Mouse (Mus musculus) adrenal gland, postnatal 36 days (tissue): ENCODE measurements around the gene Chchd4. TPM values are rescaled to one million over a fixed set of nuclear protein-coding genes. Genes with fewer than 3 reads are reported as not detected.
"Not testable (repeated sequence)": the region's sequence is repeated elsewhere in the genome, so short reads cannot be mapped to it uniquely, and the experiment has no call there.

ENCODE experiments used
- DNase-seq, 2 experiments: peaks; one replicate each; pipeline ENCODE4 v3.0.0; 2021; ENCODE audit warnings: mixed read lengths in 1 of 2
- total RNA-seq, 2 experiments: library from RNA; stranded (reverse); gene quantifications; 2 replicates each; pipeline ENCODE4 v1.2.3; 2021

The Chchd4 gene
- total RNA-seq, 2 experiments from 2014 or later: 18.5 to 21.0 TPM

DNA sequence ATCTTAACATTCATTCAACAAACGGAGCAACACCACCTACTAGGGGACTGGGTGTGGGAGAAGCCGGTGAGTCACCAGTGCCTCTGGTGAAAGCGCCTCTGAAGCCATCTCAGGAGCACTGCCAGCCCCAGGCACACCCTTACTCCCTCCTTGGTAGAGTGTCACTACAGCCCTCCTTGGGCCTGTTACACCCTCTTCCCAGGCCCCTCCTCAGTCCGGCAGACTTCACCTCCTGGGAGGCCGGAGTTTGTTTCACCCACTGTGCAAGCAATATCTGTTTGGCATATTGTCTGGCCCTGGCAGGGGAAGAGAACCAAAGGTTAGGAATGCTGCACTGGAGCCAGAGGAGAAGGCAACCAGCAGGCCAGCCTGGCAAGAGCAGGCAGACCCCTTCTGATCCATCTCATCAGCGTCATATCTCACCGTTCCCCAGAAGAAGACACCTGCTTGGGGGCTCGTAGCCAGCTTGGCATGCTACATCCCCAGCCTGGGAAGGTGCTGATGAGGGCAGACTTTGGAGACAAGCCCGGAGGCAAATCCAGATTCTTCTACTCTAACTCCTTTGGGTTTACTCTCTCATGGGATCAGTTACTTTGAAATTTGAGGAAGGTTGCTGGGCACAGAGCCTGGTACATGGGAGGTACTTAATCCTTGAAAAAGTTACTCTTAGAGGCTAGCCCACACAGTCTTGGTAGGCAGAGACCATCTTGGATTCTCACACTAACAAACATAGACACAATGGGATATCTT is 1.3 kb upstream of the Chchd4 start:
- peak; percentile 61 to 73 for DNase-seq

DNA sequence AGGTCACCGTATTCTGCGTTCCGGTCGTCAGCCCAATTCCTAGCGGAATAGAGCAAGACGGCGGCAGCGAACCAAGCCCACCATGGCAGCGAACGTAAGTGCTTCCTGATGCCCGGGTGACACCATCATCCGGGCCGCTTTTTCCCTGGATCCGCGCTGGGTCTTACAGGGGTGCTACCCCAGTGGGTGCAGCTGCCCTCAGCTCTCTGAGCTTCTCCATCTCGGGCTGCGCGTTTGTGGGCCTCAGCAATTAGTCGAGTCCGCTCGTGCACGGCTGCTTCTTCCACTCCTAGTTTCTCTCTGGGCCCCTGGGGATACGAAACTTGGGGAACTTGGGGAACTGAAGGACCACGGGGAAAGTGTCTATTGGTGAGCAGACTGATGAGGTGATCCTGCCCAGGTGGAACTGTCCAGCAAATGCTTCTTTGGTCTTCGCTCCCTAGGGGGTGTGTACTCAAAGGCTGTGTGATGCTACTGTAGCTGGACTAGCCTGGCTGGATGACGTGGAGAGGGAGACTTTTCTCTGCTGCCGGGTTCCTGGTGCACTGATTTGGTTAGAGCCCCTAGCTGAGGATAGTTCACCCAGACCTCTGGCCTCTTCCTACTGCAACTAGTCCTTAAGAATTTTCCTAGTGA is 577 bp upstream of the Chchd4 start:
- DNase-seq: no peak

DNA sequence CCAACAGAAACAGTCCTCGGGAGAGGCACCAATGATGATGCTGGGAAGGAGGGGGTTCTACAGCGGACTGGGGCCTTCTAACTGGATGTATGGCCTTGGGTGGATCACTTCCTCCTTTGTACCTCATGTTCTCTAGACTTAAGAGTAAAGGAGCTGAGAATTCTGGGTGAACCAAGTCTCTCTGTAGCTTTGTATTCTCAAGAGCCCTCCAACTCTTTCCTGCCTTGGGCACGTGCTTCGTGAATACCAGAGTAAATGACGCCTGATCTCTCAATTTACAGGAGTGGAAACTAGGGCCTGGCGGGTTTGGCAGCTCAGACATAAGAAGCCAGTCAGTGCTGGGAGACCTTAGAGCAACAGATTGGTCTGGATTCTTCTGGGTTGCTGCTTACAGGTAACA is 1.0 kb downstream of the Chchd4 start:
- no peak for DNase-seq

DNA sequence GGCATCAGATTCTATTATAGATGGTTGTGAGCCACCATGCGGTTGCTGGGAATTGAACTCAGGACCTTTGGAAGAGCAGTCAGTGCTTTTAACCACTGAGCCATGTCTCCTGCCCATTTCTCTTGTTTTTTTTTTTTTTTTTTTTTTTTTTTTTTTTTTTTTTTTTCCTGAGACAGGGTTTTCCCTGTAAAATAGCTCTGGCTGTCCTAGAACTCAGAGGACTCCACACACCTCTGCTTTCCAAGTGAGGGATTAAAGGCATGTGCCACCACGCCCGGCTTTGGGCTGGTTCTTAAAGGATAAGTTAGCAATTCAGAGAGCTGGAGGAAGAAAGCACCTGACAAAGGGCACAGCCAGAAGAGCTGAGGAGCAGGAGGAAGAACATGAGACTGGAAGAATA is 1.9 kb downstream of the Chchd4 start:
- not testable (repeated sequence) for DNase-seq

DNA sequence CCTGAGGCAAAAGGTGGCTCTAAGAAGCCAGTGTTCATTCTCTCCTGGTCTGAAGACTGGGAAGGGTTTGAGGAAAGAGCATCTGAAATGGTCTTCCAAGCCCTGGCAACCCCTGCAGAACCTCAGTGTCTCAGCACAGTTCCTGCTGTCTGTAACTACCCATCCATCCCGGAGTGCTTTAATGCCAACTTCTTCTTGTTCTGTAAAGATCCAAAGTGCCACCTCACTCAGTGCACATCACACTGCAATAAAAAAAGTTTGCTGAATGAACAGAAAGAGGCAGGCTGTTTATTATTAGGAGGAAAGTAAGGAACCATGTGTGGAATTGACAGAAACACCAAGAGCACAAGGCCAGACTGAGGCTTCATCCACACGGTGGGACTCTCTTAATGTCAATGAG is 2.6 kb downstream of the Chchd4 start:
- no peak for DNase-seq

DNA sequence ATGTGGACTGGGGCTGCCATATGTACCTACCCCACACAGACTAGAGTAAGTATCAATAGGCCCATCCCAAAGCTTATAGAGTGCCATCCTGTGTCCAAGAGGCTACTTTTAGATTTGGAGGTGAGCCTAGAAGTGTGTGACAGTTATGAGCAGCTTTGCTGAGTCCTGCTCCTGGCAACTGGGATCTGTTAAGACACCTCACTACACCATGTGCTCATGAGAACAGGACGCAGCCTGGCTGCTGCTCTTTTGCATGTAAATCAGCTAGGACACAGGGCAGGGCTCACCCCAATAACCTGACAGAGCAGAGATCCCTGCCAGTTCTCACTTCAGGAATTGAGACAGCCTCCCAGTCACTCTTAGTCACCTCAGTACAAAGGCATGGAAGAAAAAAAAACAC is 6.2 kb downstream of the Chchd4 start:
- DNase-seq: no peak

DNA sequence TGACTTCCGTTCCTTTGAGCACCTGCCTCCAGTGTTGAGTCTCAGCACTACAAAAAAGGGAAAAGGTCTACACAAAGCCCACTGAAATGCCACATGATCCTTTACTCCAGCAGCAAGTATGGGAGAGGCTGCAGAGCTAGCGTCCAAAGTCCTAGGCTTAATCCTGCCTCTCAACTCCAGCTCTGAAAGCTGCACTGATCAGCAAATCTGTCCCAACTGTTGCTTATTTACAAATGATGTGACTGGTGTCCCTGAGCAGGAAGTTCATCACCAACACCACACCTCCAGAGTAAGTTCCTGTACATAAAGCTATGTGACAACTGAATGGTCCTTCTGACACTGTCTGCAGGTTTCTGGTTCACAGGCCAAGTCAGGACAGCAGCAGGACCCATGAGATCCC is 7.6 kb downstream of the Chchd4 start:
- no peak for DNase-seq

DNA sequence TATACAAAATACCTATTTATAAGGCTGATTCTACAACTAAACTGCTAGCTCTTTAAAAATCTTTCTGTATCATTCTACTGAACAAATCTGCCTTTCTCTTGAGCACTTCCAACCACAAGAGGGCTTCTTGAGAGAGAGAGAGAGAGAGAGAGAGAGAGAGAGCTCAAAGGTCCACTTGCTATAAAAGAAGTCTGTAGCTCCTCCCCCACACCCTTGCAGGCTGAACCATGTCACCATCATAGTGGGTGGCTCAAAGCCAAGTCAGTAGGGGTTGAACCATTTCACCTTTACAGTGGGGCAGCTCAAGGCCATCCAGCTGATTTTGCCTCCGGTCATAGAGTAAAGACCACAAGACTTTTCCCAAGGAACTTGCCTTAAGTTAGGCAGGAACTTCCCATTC is 13.9 kb downstream of the Chchd4 start:
- peak in 1 of 2 experiments; percentile 23 for DNase-seq

- DNase-seq: no peak
Observed at GRCm38 (mm10) chr6:91454546-91454945, 18.8 kb downstream of the Chchd4 start.

DNA sequence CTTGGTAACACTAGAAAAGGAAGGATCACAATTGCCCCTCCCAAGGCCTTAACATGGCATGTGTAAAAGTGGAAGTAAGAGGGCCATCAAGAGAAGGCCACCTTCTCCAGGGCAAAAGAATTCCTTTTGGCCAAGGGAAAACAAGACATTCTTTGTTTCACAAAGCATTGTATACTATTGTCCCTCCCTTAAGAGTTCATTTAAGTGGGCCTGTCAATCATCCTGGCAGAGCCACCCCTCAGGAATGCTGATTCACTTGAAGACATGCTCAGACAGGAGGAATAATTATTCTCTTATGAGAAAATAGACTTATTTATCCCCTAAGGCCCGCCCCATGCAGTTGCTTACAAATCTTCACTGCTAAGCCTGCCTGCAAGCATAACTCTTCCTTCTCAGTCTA is 21.3 kb downstream of the Chchd4 start:
- DNase-seq: no peak

DNA sequence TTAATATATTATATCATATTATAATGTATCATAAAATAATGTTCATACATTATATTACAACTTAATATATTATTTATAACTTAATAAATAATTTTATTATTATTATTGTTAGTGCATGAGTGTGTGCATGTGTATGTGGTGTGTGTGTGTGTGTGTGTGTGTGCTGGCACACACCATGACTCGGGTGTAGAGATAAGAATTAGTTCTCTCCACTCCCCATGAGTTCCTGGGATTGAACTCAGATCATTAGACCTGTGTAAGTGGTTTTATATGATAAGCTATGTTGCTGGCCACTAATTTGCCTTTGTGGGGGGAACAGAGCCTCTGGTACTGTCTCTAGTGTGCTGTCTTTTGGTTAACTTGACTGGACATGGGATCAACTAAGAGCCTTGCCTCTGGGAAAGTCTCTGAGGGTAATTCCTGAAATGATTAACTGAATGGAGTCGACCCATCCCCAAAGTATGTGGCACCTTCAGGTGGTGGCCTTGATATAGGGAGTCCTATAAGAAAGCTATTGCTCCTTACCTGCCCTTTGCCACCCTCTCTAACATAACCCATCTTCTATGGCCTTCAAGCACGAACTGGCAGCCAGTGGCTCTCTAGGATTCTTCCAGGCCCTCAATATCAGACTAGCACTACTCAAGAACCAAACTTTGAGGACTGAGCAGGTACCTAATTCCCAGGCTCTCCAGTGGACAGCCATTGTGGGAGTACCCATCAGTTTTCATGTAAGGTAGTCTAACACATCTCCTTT is 23.7 kb downstream of the Chchd4 start:
- DNase-seq: no peak

- no peak for DNase-seq
Observed at GRCm38 (mm10) chr6:91445316-91445715, 28.0 kb downstream of the Chchd4 start.

DNA sequence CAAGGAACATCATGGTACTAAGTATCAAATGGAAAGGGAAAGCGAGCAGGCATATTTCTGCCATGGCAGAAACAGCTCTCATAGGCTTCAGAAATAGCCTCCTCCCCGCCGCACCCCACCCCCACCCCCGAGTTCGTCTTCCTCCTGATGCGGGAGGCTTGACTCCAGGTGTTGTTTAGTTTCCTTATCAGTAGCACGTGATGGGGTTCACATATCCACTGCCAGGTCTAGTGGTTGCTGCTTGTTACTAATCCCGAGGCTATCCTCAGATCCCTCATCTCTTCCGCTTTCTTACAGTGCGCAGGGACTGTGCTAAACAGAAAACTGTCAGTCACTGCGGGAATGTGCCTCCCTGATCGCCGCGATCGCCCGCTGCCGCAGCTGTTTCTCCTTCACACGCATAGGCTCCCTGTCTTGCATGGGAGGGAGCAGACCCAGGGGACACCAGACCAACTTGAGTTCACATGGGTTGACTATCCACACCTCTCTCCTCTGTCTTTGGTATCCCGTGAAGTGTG is 32.1 kb downstream of the Chchd4 start:
- no peak for DNase-seq

DNA sequence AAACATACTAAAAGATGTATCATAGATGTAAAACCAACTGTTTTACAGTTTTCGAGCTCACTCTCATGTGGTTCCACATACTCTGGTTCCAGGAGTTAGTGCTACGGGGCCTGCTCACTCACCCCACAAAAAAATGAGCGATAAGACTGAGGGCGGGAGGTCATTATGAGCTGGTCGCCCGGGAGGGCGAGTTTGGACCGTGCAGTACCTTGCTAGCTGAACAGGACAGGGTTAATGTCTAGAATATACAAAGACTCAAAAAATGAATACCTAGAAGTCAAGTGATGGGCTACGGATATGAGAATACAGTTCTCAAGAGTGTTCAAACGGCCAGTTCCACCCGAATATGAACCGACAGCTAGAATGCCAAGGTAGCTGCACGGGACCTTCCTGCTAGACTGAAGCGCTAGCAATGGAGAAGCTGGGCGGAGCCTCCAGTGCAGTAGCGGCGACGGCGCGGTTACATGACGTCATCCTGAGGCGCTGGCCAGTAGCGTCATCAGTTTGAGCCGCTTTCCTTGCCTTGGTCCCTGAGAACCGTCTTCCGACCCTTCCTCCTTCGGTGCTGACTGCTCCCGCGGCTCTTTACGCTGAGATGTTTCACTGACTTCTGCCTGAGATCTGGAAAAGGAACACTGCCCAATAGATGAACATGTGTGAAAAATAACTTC is 32.7 kb downstream of the Chchd4 start:
- DNase-seq: peak; percentile 95 to 96

DNA sequence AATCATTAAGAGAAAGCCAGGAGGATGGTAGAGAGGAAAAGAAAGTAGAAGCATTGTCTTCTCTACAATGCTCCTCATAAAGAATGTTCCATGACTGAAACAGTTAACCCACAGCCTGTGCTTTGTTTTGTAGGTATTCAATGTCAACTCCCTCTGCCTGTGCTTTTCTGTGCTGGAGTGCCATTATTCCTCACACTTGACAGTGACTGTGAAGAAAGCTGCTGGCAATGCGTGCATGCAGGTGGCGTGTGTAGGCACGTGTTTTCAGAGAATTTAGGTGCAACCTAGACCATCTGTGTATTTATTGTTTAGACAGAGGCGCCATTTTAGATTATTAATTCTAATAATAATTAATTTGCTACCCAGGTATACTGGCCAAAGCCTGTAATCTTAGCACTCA is 49.2 kb downstream of the Chchd4 start:
- DNase-seq: no peak

DNA sequence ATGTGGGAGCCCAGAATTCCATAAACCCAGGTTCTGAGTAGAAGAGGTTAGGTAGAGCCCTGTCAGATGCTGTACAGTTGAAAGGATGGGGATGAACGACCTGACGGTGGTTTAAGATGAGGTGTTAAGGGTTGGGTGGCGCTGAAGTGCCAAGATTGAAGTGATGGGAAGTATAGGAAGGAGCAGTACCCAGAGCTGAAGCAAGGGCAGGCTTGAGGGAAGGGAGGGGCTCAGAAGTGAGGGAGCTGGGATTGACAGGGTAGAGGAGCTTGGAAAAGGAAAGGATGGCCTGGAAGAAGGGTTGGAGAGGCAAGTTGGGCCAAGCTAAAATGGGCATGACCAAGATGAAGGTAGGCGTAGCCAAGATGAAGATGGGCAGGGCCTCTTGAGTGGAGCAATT is 51.7 kb downstream of the Chchd4 start:
- DNase-seq: no peak

- peak; percentile 39 to 41 for DNase-seq
Observed at GRCm38 (mm10) chr6:91417291-91417845, 56.0 kb downstream of the Chchd4 start.

GRCm38 (mm10) chr6:91416146-91416545 is 57.2 kb downstream of the Chchd4 start:
- DNase-seq: no peak

GRCm38 (mm10) chr6:91414890-91415289 is 58.5 kb downstream of the Chchd4 start:
- peak; percentile 23 to 45 for DNase-seq
